Mouse (Mus musculus): Measurements from ENCODE around the gene Ryr3. TPM values are rescaled to one million over a fixed set of nuclear protein-coding genes. Genes with fewer than 3 reads are reported as not detected.

Ryr3 gene
- polyA plus RNA-seq, 1 experiment from 2014 or later: 0.85 TPM

DNA sequence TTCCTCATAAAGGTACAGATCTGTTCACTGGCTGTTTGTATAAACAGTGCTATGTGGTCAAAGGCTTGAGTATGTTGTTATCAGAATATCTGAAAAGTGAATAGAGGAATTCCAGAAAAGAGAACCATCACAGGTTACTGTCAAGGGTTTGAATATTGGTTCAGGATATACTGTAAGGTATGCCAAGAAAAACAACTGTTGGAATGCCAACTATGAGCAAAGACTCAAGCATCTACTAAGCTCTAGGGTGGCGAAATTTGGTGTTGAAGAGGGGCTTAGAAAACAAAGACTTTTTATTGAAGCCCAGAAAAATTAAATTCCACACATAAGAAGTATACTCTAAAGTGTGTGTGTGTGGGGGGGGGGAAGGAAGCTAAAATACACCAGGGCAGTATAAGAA, 198.6 kb downstream of the Ryr3 start:
- DNase-seq (ENCODE audit: low spot score) (no peak), ATAC-seq (ENCODE audit: insufficient read depth, low FRiP score, low TSS enrichment) (no peak)
- H3K36me3 ChIP-seq (ENCODE audit: control insufficient read depth, insufficient read depth, low read length): no peaks in the 10 kb centered on the region
- H3K4me1 ChIP-seq (ENCODE audit: control insufficient read depth, insufficient read depth, low read length): no peaks in the 10 kb centered on the region
- H3K9ac ChIP-seq (ENCODE audit: low read length): no peak overlapping the region
- no peak overlapping the region for H3K4me3 ChIP-seq (ENCODE audit: low read depth, low read length)
- no peaks in the 10 kb centered on the region for H3K27me3 ChIP-seq (ENCODE audit: control insufficient read depth, insufficient read depth, low read length)
- 93% methylated on average over 1 of the region's 1 CpGs for WGBS
- H3K27ac ChIP-seq (ENCODE audit: low read depth, low read length): no peak overlapping the region
- H3K4me2 ChIP-seq (ENCODE audit: low read depth): no peak overlapping the region
- no peaks in the 10 kb centered on the region for H3K9me3 ChIP-seq (ENCODE audit: control insufficient read depth, low read length)

- no peaks in the 10 kb centered on the region for H3K27me3 ChIP-seq (ENCODE audit: control insufficient read depth, insufficient read depth, low read length)
- ATAC-seq (ENCODE audit: insufficient read depth, low FRiP score, low TSS enrichment) (no peak), DNase-seq (ENCODE audit: low spot score) (no peak)
- no peaks in the 10 kb centered on the region for H3K4me1 ChIP-seq (ENCODE audit: control insufficient read depth, insufficient read depth, low read length)
- no peak overlapping the region for H3K4me3 ChIP-seq (ENCODE audit: low read depth, low read length)
- H3K36me3 ChIP-seq (ENCODE audit: control insufficient read depth, insufficient read depth, low read length): no peaks in the 10 kb centered on the region
- WGBS: 93% methylated on average over 2 of the region's 2 CpGs
- H3K27ac ChIP-seq (ENCODE audit: low read depth, low read length): no peak overlapping the region
- H3K9ac ChIP-seq (ENCODE audit: low read length): no peak overlapping the region
- H3K4me2 ChIP-seq (ENCODE audit: low read depth): no peak overlapping the region
- H3K9me3 ChIP-seq (ENCODE audit: control insufficient read depth, low read length): no peaks in the 10 kb centered on the region
Measured at GRCm38 (mm10) chr2:113016236-113016635, 200.7 kb downstream of the Ryr3 start.

DNA sequence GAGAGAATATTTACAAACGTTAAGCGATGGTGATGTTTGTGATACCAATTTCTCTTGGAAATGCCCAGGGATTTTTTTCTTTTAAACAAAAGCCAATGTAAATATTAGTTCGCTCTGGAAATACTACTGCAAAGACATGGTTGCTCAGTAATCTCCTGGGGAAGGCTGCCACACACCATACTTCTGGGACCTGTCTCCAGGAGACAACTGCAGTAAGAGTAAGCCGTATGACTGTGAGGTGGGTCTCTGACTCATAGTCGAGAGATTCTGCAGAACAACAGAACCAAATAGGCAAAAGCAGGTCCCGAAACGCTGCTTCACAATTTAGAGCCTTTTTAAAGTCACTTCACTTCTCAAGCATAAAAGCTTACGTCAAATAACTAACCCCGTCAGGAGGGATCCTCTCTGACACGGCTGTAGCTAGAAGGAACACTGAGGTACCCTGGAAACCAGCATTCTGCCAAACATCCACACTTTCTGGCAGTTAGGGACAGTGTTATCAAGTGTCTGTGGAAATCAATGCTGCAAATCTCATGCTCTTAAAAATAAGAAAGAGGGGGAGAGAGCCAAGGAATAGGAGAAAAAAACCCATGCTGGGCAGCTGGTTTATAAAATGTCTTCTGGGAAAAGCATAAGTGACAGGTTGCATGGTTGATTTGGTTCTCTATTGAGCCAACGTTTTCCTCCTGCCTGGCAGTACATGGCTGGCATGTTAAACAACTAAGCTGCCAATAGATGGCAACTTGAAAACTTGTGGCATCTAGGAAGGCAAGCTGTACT, 207.7 kb downstream of the Ryr3 start:
- Histone ChIP-seq H3K36me3 (ENCODE audit: control insufficient read depth, insufficient read depth, low read length) (no peaks in the 10 kb centered on the region), H3K27me3 (ENCODE audit: control insufficient read depth, insufficient read depth, low read length) (no peaks in the 10 kb centered on the region), H3K4me1 (ENCODE audit: control insufficient read depth, insufficient read depth, low read length) (no peaks in the 10 kb centered on the region), H3K9ac (ENCODE audit: low read length) (no peak overlapping the region), H3K9me3 (ENCODE audit: control insufficient read depth, low read length) (no peaks in the 10 kb centered on the region), H3K27ac (ENCODE audit: low read depth, low read length) (no peak overlapping the region), H3K4me2 (ENCODE audit: low read depth) (no peak overlapping the region), H3K4me3 (ENCODE audit: low read depth, low read length) (no peak overlapping the region)
- WGBS: 80% methylated on average over 11 of the region's 11 CpGs
- no peak for DNase-seq (ENCODE audit: low spot score)
- ATAC-seq (ENCODE audit: insufficient read depth, low FRiP score, low TSS enrichment): no peak

- Histone ChIP-seq H3K4me1 (ENCODE audit: control insufficient read depth, insufficient read depth, low read length) (no peaks in the 10 kb centered on the region), H3K4me3 (ENCODE audit: low read depth, low read length) (no peak overlapping the region), H3K9me3 (ENCODE audit: control insufficient read depth, low read length) (no peaks in the 10 kb centered on the region), H3K36me3 (ENCODE audit: control insufficient read depth, insufficient read depth, low read length) (no peaks in the 10 kb centered on the region), H3K9ac (ENCODE audit: low read length) (no peak overlapping the region), H3K27me3 (ENCODE audit: control insufficient read depth, insufficient read depth, low read length) (no peaks in the 10 kb centered on the region), H3K27ac (ENCODE audit: low read depth, low read length) (no peak overlapping the region), H3K4me2 (ENCODE audit: low read depth) (no peak overlapping the region)
- DNase-seq (ENCODE audit: low spot score) (no peak), ATAC-seq (ENCODE audit: insufficient read depth, low FRiP score, low TSS enrichment) (no peak)
- 92% methylated on average over 3 of the region's 3 CpGs for WGBS
Measured at GRCm38 (mm10) chr2:112998498-112998897, 218.4 kb downstream of the Ryr3 start.

- Histone ChIP-seq H3K9me3 (ENCODE audit: control insufficient read depth, low read length) (no peaks in the 10 kb centered on the region), H3K4me3 (ENCODE audit: low read depth, low read length) (no peak overlapping the region), H3K27ac (ENCODE audit: low read depth, low read length) (no peak overlapping the region), H3K9ac (ENCODE audit: low read length) (no peak overlapping the region), H3K36me3 (ENCODE audit: control insufficient read depth, insufficient read depth, low read length) (no peaks in the 10 kb centered on the region), H3K4me1 (ENCODE audit: control insufficient read depth, insufficient read depth, low read length) (no peaks in the 10 kb centered on the region), H3K27me3 (ENCODE audit: control insufficient read depth, insufficient read depth, low read length) (no peaks in the 10 kb centered on the region), H3K4me2 (ENCODE audit: low read depth) (no peak overlapping the region)
- DNase-seq (ENCODE audit: low spot score) (no peak), ATAC-seq (ENCODE audit: insufficient read depth, low FRiP score, low TSS enrichment) (no peak)
- WGBS: 72% methylated on average over 1 of the region's 1 CpGs
Measured at GRCm38 (mm10) chr2:112982908-112983510, 233.9 kb downstream of the Ryr3 start.

DNA sequence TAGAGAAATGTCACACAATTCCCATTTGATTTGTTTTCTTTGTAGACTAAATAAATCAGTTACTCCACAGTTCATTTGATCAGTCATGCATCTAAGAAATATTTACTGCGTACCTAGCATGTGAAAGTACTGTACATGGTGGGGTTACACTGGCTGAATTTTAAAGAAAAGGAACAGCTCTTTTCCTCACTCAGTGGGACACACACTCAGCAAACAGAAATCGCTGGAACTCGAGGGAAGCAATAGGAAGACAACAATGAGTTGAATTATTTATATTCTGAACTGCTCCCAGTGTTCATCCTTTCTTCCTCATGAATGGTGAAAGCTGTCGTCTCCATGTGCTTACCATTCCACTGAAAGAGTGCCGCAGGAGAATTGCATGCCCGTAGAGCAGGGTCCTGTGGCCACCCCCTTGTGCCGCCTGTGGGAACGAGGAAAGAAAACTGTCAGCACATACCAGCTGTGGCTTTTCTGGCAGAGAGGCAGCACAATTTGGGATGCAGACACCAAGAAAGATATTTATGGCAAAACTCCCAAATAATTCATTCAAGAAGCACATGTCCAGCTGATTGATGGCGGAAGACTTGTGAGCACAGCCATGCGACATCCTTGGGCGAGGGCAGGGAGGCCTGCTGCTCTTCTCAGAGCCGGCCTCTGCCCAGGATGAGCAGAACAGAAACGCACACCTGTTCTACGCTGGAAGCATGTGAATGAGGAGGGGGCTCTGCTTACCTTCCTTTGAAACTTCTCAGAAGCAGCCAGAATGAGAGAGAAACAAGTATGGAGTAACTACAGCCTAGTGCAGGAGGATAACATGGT, 249.9 kb downstream of the Ryr3 start:
- WGBS: 74% methylated on average over 14 of the region's 14 CpGs
- no peaks in the 10 kb centered on the region for H3K4me1 ChIP-seq (ENCODE audit: control insufficient read depth, insufficient read depth, low read length)
- ATAC-seq (ENCODE audit: insufficient read depth, low FRiP score, low TSS enrichment): peak; percentile 70
- no peak overlapping the region for H3K4me2 ChIP-seq (ENCODE audit: low read depth)
- no peak overlapping the region for H3K4me3 ChIP-seq (ENCODE audit: low read depth, low read length)
- no peaks in the 10 kb centered on the region for H3K9me3 ChIP-seq (ENCODE audit: control insufficient read depth, low read length)
- no peaks in the 10 kb centered on the region for H3K27me3 ChIP-seq (ENCODE audit: control insufficient read depth, insufficient read depth, low read length)
- H3K27ac ChIP-seq (ENCODE audit: low read depth, low read length): no peak overlapping the region
- no peak overlapping the region for H3K9ac ChIP-seq (ENCODE audit: low read length)
- no peaks in the 10 kb centered on the region for H3K36me3 ChIP-seq (ENCODE audit: control insufficient read depth, insufficient read depth, low read length)
- DNase-seq (ENCODE audit: low spot score): peak; percentile 11

- no peak overlapping the region for H3K4me3 ChIP-seq (ENCODE audit: low read depth, low read length)
- H3K9me3 ChIP-seq (ENCODE audit: control insufficient read depth, low read length): no peaks in the 10 kb centered on the region
- ATAC-seq (ENCODE audit: insufficient read depth, low FRiP score, low TSS enrichment) (no peak), DNase-seq (ENCODE audit: low spot score) (no peak)
- WGBS: 100% methylated on average over 1 of the region's 1 CpGs
- H3K4me1 ChIP-seq (ENCODE audit: control insufficient read depth, insufficient read depth, low read length): no peaks in the 10 kb centered on the region
- H3K27me3 ChIP-seq (ENCODE audit: control insufficient read depth, insufficient read depth, low read length): no peaks in the 10 kb centered on the region
- H3K9ac ChIP-seq (ENCODE audit: low read length): no peak overlapping the region
- H3K4me2 ChIP-seq (ENCODE audit: low read depth): no peak overlapping the region
- H3K36me3 ChIP-seq (ENCODE audit: control insufficient read depth, insufficient read depth, low read length): no peaks in the 10 kb centered on the region
- no peak overlapping the region for H3K27ac ChIP-seq (ENCODE audit: low read depth, low read length)
Measured at GRCm38 (mm10) chr2:112948931-112949330, 268.0 kb downstream of the Ryr3 start.

GRCm38 (mm10) chr2:112931776-112932175, 285.1 kb downstream of the Ryr3 start:
- Histone ChIP-seq H3K9me3 (ENCODE audit: control insufficient read depth, low read length) (no peaks in the 10 kb centered on the region), H3K27me3 (ENCODE audit: control insufficient read depth, insufficient read depth, low read length) (no peaks in the 10 kb centered on the region), H3K4me3 (ENCODE audit: low read depth, low read length) (no peak overlapping the region), H3K4me1 (ENCODE audit: control insufficient read depth, insufficient read depth, low read length) (no peaks in the 10 kb centered on the region), H3K27ac (ENCODE audit: low read depth, low read length) (no peak overlapping the region), H3K36me3 (ENCODE audit: control insufficient read depth, insufficient read depth, low read length) (no peaks in the 10 kb centered on the region), H3K9ac (ENCODE audit: low read length) (no peak overlapping the region), H3K4me2 (ENCODE audit: low read depth) (no peak overlapping the region)
- DNase-seq (ENCODE audit: low spot score) (no peak), ATAC-seq (ENCODE audit: insufficient read depth, low FRiP score, low TSS enrichment) (no peak)
- WGBS: 59% methylated on average over 1 of the region's 1 CpGs
